Mouse (Mus musculus) lung, adult 18-20 months (tissue): ENCODE data around the gene Aaed1.
A peak's percentile ranks its signal among the peaks of the same experiment; 100 is the strongest.
"Not testable (repeated sequence)": the region's sequence is repeated elsewhere in the genome, so short reads cannot be mapped to it uniquely, and the experiment has no call there.

ENCODE experiments used
- DNase-seq, 2 experiments: peaks; one replicate each; pipeline ENCODE4 v3.0.0; 2022; ENCODE audit warnings: mixed read lengths in 2 of 2

Gene Aaed1

DNA sequence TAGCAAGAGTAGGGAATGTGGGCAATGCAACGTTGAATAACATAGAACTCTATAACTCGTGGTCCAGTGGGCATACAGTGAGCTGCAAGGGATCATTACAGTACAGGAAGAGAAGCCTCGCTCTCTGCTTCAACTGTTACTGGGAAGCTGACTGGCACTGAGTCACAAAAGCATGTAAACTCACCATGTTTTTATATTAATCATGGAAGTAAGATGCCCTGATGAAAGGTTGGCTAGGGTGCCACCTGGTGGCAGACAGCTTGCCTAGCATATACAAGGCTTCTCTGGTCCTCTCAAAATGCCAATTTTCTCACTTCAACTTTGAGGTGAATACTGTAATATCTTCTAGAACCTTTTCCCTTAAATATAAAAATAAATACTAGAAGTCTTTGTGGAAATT lies 6.4 kb downstream of the Aaed1 start:
- DNase-seq = peak; percentile 26 to 53

DNA sequence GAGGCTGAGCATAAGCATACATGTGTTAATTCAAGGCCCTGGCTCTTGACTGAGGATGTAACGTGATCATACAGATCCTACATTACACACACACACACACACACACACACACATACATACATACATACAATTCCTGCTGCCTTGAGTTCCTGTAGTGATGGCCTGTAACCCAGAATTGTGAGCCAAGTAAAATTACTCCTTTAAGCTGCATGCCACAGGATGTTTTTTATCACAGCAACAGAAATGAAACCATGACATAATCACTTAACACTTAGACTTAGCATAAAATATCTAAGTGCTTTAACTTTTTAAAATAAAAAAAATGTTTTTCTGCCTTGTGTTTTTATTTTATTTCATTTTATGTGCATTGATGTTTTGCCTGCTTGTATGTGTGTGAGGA lies 13.4 kb downstream of the Aaed1 start:
- no peak for DNase-seq

DNA sequence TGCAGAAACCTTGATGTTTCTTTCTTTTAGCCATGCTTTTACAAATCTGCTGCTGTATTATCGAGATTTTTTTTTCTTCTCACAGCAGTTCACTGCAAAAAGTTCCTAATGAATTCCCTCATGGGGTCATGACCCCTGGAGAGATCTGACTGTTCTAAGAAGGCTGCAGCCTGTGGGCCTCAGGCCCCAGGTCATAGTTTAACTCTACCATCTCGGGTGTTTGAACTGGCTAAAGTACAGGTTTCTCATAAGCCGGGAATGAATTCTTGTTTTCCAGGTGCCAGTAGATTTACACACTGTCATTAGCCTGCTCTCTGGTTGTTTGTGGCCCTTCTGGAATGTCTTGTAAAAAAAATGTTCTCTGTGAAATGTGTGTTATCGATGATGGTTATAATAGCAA lies 25.7 kb downstream of the Aaed1 start:
- no peak for DNase-seq

DNA sequence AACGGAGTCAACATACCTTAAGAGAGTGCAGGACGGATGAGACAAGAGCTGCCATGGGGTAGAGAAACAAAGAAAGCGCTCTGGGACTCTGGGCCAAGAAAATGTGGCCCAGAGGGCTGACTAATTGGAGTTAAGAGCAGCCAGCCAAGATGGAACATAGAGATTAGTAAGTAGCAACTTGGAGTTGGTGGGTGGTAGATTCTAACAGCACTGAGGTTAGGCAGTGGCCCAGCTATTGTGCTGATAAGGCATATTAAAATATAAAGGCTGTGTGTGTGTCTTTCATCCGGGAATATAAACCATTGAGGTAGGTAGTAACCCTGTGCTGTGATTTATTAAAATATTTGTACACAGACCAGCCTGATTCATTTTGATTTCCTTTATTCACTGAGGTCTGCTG lies 26.2 kb downstream of the Aaed1 start:
- DNase-seq = no peak

- DNase-seq = no peak
Observed at GRCm38 (mm10) chr13:64284676-64285075, 27.8 kb downstream of the Aaed1 start.

GRCm38 (mm10) chr13:64280940-64281339 lies 31.6 kb downstream of the Aaed1 start:
- no peak for DNase-seq

GRCm38 (mm10) chr13:64275754-64276127 lies 36.8 kb downstream of the Aaed1 start:
- DNase-seq = no peak

DNA sequence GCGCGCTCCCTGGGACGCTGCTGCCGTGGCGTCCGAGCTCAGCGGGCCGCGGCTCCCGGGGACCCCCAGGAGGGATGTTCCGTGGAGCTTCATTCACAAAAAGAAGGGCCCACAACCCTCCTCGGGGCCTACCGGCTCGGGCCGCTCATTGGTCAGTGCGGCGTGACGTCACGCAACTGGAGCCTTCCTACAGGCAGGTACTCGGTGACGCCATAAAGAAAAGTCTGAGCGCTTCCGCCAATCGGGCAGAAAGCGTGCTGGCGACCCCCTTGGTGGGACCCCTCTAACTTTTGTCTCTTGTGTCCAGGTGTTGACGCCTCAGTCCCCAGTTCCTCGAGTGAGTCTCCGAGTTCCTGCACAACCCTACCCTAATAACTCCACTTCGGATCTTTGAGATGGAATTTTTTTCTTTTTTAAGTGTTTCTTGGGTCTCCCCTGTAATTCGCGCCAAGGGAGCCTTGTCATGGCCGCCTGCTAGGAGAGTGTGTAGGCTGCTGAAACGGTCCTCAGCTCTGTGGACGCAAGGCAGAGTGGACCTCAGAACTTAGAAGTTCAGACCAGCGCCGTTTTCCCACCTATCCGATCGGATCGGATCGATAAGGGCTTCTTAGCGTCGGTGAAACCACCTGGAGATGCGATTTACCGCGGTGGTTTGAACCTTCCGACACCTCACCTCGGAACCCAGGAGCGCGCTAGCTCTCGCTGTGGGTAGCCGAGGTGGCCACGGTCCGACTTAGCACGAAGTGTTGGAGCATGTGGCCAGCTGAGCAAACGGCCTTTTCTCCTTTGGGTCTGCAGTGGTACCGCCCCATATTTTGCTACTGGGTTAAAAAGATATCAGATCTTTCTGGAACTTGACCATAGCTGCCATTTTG lies 37.4 kb downstream of the Aaed1 start, which contains the start of gene Cdc14b:
Gene Cdc14b, minus strand, starts transcription at position 412 of the 875 bp plus-strand sequence.
- DNase-seq = peak; percentile 78 to 81

- DNase-seq = peak; percentile 21 to 23
Observed at GRCm38 (mm10) chr13:64273891-64274844, 38.3 kb downstream of the Aaed1 start.

DNA sequence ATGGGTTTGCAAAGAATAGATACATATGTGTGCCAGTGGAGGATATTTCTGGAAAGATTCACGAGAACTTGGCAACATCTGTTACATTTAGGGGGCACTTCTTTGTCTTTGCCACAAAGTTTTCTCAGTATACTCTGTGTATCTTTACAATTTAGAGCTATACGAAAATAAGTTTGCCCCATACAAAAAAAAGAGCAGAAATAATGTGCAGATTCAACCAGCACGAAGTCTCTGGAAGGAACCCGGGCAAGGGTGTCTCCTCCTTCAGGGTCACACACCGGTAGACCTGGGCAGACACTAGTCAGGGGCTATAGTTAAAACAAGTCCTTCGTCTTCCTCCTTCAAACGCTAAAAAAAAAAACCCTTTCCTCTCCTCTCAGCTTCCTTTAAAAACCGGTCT lies 39.2 kb downstream of the Aaed1 start:
- DNase-seq = no peak

DNA sequence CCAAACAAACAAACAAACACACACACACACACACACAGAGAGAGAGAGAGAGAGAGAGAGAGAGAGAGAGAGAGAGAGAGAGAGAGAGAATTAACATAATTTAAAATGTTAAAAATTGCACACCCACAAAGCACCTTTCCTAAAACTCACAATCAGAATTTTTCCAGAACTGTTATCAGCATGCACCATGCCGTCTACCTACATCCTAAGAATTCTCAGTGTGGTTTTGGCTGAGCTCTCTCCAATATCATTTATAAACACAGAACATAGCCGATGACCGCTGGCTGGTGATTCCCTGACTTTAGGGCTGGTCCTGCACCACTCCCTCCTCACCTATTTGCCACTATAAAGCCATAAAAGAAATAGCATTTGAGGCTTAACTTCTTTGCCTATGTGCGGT lies 44.1 kb downstream of the Aaed1 start:
- no peak for DNase-seq

DNA sequence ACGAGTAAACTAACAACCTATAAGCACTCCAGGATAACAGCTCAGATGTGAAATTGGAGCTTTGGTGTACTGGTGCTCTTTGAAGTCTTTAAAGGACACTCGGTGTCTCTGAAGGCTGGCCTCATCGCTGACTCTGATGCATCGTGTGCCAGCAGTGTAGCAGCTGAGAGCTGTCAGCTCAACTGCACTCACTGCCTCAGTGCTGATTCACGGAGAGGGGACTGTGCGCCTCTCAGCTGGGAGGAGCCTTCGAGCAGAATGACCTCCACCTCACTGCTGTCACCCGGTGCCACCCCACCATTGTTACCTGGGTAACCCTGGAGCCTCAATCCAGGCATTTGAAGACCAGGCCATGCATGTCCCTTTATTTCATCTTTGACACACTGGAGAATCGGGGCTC lies 45.4 kb downstream of the Aaed1 start:
- no peak for DNase-seq

DNA sequence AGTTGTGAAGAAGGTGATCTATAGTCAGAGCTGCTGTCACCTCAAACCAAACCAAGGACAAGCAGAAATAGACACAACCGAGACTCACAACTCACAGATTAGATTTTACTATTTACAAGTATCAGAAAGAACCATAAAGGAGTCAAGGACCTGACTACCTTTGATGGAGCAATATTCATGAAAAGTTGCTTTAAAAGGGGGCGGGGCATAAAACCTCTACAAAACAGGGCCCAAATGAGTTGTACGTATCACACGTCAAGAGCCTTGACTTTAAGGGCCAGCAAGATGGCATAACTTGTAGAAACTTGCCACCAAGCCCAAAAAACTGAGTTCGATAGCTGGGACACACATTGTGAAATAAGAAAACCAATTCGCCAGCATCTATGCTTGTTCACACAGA lies 47.9 kb downstream of the Aaed1 start:
- no peak for DNase-seq

DNA sequence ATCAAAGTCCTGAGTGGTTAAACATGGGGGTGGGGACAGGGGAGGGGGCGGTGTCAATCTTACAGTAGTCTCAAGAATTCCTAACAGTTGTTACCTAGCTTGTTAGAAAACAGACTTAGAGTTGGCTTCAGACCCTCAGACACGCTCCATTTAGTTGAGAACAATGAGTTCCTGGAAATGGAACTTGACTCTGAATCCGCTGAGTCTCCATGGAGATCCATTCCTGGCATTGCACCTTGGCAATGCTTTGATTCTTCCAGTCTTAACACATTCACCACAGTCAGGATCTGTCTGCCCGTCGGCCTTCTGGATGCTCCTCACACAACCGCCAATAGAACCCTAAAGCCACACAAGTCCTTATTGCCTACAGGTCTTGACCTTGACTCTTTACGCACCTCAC lies 52.6 kb downstream of the Aaed1 start:
- DNase-seq = no peak

DNA sequence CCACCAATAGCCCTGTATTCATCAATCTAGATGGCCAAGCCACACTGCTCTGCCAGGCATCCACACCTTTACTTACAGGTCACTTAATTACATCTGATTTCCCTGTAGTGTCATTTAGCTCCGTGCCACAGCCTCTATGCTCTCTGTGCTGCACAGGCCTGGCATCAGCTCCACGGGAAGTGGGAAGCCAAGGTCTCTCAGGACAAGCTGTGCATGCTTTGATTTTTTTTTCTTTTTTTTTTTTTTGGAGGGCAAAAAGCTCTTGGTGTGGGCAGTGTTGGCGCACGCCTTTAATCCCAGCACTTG lies 54.0 kb downstream of the Aaed1 start:
- DNase-seq = no peak

- DNase-seq = no peak
Observed at GRCm38 (mm10) chr13:64257814-64258515, 54.5 kb downstream of the Aaed1 start.

GRCm38 (mm10) chr13:64257010-64257813 lies 55.3 kb downstream of the Aaed1 start:
- DNase-seq = peak; percentile 11 to 28

- DNase-seq = not testable (repeated sequence)
Observed at GRCm38 (mm10) chr13:64254185-64254584, 58.3 kb downstream of the Aaed1 start.

DNA sequence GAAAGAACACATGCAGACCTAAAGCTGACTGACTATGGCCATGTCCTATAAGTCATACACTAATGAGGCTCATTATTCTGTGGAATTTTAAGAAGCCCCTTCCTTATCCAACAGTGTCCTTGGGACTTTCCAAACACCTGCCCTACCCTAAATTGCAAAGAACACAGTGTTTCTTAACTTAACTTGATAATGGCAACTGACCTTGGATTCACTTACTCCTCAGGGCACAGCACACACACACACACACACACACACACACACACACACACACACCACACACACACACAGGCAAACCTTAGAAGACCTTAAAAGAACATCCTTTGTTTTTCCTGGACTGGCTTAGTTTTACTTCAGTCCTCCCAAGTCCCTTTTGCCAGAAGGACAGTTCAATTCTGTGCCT lies 58.8 kb downstream of the Aaed1 start:
- no peak for DNase-seq

GRCm38 (mm10) chr13:64252147-64252546 lies 60.4 kb downstream of the Aaed1 start:
- peak; percentile 43 to 50 for DNase-seq

DNA sequence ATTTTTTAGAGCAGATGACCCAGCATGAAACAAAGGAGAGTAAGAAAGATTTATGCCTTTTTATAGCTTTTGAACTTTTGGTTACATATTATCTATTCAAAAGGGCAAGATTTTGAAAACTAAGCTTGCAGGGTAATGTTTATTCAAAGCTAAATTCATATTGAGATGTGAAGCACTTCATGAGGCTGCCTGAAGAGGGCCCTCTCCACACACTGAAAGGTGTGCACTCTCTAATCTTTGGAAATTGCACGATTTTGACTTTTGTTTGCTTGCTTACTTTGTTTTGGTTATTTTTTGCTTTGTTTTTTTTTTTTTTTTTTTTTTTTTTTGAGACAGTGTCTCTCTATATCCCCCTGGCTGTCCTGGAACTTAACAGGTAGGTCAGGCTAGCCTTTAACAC lies 62.1 kb downstream of the Aaed1 start:
- peak; percentile 20 to 22 for DNase-seq
